Mouse (Mus musculus): Measurements from ENCODE around the gene Ryr3. TPM values are rescaled to one million over a fixed set of nuclear protein-coding genes. Genes with fewer than 3 reads are reported as not detected.

Ryr3 gene
- polyA plus RNA-seq, 1 experiment from 2014 or later: 0.14 TPM

DNA sequence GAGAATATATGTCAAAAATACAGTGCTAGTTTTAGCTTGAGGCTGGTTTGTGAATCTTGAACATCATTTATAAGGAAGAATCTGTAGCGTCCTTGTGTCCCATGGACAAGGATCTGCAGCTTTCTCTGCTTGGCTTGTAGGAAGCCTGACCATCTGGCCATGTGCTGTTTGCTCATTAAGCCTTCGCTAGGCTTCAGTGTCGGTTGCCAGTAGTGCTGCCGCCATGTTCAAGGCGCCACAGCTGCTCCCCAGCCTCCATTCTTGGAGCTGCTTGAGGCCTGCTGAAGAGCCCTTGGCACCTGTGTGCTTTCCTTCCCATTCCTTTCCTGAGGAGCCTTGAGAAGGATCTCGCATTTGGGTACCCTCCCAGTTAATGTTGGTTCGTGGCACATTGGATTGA lies 602.5 kb downstream of the Ryr3 start:
- ATAC-seq (replicated peaks; ENCODE audit: low FRiP score): no peak
- H3K27ac ChIP-seq (ENCODE audit: low read depth, low read length): no peak overlapping the region
- no peaks in the 10 kb centered on the region for H3K4me1 ChIP-seq (replicated peaks; ENCODE audit: control insufficient read depth, insufficient read depth, low read length)
- DNase-seq (ENCODE audit: low spot score): no peak
- H3K27me3 ChIP-seq (replicated peaks; ENCODE audit: control insufficient read depth, insufficient read depth, low read length): no peaks in the 10 kb centered on the region
- H3K4me3 ChIP-seq (ENCODE audit: low read depth, low read length): no peak overlapping the region
- no peaks in the 10 kb centered on the region for H3K9me3 ChIP-seq (ENCODE audit: control insufficient read depth, low read length)
- no peaks in the 10 kb centered on the region for H3K36me3 ChIP-seq (ENCODE audit: control insufficient read depth, insufficient read depth, low read length)
- no peak overlapping the region for H3K4me2 ChIP-seq
- no peak overlapping the region for H3K9ac ChIP-seq (ENCODE audit: low read depth, low read length)
- WGBS: 90% methylated on average over 7 of the region's 7 CpGs

DNA sequence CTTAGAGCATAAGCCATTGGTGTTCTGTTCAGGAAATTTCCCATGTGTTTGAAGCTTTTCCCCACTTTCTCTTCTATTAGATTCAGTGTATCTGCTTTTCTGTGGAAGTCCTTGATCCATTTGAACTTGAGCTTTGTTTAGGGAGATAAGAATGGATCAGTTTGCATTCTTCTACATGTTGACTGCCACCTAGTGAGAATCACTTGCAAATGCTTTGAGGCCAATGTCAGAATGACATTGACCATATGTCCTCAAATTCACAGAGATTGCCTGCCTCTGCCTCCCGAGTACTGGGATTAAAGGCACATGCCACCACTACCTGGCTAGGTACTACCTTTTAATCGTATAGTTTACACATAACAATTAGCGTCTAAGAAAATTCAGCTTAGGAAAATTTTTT lies 604.3 kb downstream of the Ryr3 start:
- WGBS: 73% methylated on average over 3 of the region's 3 CpGs
- no peak overlapping the region for H3K4me3 ChIP-seq (ENCODE audit: low read depth, low read length)
- H3K27ac ChIP-seq (ENCODE audit: low read depth, low read length): no peak overlapping the region
- no peak overlapping the region for H3K4me2 ChIP-seq
- H3K9me3 ChIP-seq (ENCODE audit: control insufficient read depth, low read length): no peaks in the 10 kb centered on the region
- no peak for DNase-seq (ENCODE audit: low spot score)
- H3K36me3 ChIP-seq (ENCODE audit: control insufficient read depth, insufficient read depth, low read length): no peaks in the 10 kb centered on the region
- H3K9ac ChIP-seq (ENCODE audit: low read depth, low read length): no peak overlapping the region
- H3K4me1 ChIP-seq (replicated peaks; ENCODE audit: control insufficient read depth, insufficient read depth, low read length): no peaks in the 10 kb centered on the region
- no peak for ATAC-seq (replicated peaks; ENCODE audit: low FRiP score)
- no peaks in the 10 kb centered on the region for H3K27me3 ChIP-seq (replicated peaks; ENCODE audit: control insufficient read depth, insufficient read depth, low read length)

- 78% methylated on average over 3 of the region's 3 CpGs for WGBS
- H3K27me3 ChIP-seq (replicated peaks; ENCODE audit: control insufficient read depth, insufficient read depth, low read length): no peaks in the 10 kb centered on the region
- no peak overlapping the region for H3K27ac ChIP-seq (ENCODE audit: low read depth, low read length)
- no peak overlapping the region for H3K9ac ChIP-seq (ENCODE audit: low read depth, low read length)
- no peaks in the 10 kb centered on the region for H3K9me3 ChIP-seq (ENCODE audit: control insufficient read depth, low read length)
- H3K4me2 ChIP-seq: no peak overlapping the region
- no peak for DNase-seq (ENCODE audit: low spot score)
- H3K4me3 ChIP-seq (ENCODE audit: low read depth, low read length): no peak overlapping the region
- no peaks in the 10 kb centered on the region for H3K4me1 ChIP-seq (replicated peaks; ENCODE audit: control insufficient read depth, insufficient read depth, low read length)
- ATAC-seq (replicated peaks; ENCODE audit: low FRiP score): no peak
- H3K36me3 ChIP-seq (ENCODE audit: control insufficient read depth, insufficient read depth, low read length): no peaks in the 10 kb centered on the region
Observed at GRCm38 (mm10) chr2:112606536-112606935, 610.4 kb downstream of the Ryr3 start.

DNA sequence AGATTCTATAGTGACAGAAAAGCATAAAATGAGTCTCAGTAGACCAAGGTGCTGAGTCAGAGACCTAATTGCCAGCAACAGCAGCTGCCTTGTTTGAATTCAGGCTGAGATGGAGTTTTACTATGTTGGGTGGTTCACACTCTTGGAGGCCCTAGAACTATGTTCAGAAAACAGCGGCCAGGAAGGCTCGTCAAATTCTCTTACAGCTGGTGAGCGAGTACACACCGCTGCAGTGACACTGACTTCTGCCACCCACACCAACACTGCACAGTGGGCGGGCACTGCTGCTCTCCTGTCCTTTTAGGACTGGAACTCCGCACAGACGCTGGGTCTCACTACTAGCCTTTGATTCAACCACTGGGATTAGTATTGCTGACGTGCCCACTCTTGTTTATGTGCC lies 614.4 kb downstream of the Ryr3 start:
- WGBS: 80% methylated on average over 8 of the region's 8 CpGs
- no peak for DNase-seq (ENCODE audit: low spot score)
- H3K9ac ChIP-seq (ENCODE audit: low read depth, low read length): no peak overlapping the region

DNA sequence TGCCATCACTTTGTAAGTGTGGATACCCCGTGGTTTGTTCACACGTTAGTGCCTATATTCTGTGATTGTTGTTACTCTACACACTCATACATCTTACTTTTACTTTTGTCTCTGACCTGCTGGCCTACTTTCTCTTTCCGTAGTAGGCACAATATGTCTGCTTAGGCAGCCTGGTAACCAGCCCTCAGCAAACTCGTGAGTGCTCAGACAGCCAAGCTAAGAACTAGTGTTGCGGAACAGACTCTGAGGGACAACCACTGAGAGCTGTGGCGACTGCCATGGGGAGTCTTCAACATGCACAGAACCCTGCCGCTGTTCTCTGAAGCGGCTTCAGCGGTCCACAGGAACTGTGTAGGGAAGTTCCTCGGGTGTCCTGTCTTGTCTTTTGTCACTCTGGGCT lies 616.7 kb downstream of the Ryr3 start:
- H3K4me2 ChIP-seq: no peak overlapping the region
- ATAC-seq (replicated peaks; ENCODE audit: low FRiP score) (no peak), DNase-seq (ENCODE audit: low spot score) (no peak)
- no peak overlapping the region for H3K4me3 ChIP-seq (ENCODE audit: low read depth, low read length)
- H3K27ac ChIP-seq (ENCODE audit: low read depth, low read length): no peak overlapping the region
- H3K27me3 ChIP-seq (replicated peaks; ENCODE audit: control insufficient read depth, insufficient read depth, low read length): no peaks in the 10 kb centered on the region
- H3K4me1 ChIP-seq (replicated peaks; ENCODE audit: control insufficient read depth, insufficient read depth, low read length): no peaks in the 10 kb centered on the region
- no peaks in the 10 kb centered on the region for H3K9me3 ChIP-seq (ENCODE audit: control insufficient read depth, low read length)
- no peaks in the 10 kb centered on the region for H3K36me3 ChIP-seq (ENCODE audit: control insufficient read depth, insufficient read depth, low read length)
- WGBS: 70% methylated on average over 10 of the region's 10 CpGs
- no peak overlapping the region for H3K9ac ChIP-seq (ENCODE audit: low read depth, low read length)

More for the DNA sequence above, 614.4 kb downstream of the Ryr3 start:
- no peak for ATAC-seq (replicated peaks; ENCODE audit: low FRiP score)
- no peaks in the 10 kb centered on the region for H3K27me3 ChIP-seq (replicated peaks; ENCODE audit: control insufficient read depth, insufficient read depth, low read length)
- no peaks in the 10 kb centered on the region for H3K4me1 ChIP-seq (replicated peaks; ENCODE audit: control insufficient read depth, insufficient read depth, low read length)
- no peak overlapping the region for H3K4me3 ChIP-seq (ENCODE audit: low read depth, low read length)
- no peaks in the 10 kb centered on the region for H3K36me3 ChIP-seq (ENCODE audit: control insufficient read depth, insufficient read depth, low read length)
- no peak overlapping the region for H3K4me2 ChIP-seq
- no peaks in the 10 kb centered on the region for H3K9me3 ChIP-seq (ENCODE audit: control insufficient read depth, low read length)
- no peak overlapping the region for H3K27ac ChIP-seq (ENCODE audit: low read depth, low read length)

DNA sequence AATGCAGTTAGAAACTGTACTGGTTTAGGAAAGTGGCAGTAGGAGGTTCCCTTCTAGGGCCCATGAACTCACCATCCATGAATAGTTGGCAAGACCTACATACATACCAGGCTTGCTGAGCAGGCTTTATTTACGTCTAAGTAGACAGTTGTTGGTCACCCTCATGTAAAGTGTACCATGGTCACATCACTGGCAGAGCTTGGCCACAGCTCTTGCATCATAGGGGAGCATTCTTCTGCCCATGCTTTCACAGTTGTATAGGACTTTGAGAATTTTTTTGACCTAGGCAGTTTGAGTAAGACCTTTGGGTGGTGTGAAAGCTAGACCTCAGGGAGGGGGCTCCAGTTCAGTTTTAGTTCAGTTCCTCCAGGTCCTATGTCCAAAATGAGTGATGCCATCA lies 619.8 kb downstream of the Ryr3 start:
- no peak for ATAC-seq (replicated peaks; ENCODE audit: low FRiP score)
- WGBS: 78% methylated on average over 1 of the region's 1 CpGs
- no peaks in the 10 kb centered on the region for H3K27me3 ChIP-seq (replicated peaks; ENCODE audit: control insufficient read depth, insufficient read depth, low read length)
- H3K4me1 ChIP-seq (replicated peaks; ENCODE audit: control insufficient read depth, insufficient read depth, low read length): peaks cover 5% of the 10 kb centered on the region; the same call in 1 of the 2 replicates
- H3K9ac ChIP-seq (ENCODE audit: low read depth, low read length): no peak overlapping the region
- H3K4me3 ChIP-seq (ENCODE audit: low read depth, low read length): no peak overlapping the region
- H3K9me3 ChIP-seq (ENCODE audit: control insufficient read depth, low read length): no peaks in the 10 kb centered on the region
- no peak overlapping the region for H3K27ac ChIP-seq (ENCODE audit: low read depth, low read length)
- DNase-seq (ENCODE audit: low spot score): no peak
- no peaks in the 10 kb centered on the region for H3K36me3 ChIP-seq (ENCODE audit: control insufficient read depth, insufficient read depth, low read length)
- H3K4me2 ChIP-seq: no peak overlapping the region

- no peak overlapping the region for H3K4me3 ChIP-seq (ENCODE audit: low read depth, low read length)
- ATAC-seq (replicated peaks; ENCODE audit: low FRiP score) (no peak), DNase-seq (ENCODE audit: low spot score) (no peak)
- no peak overlapping the region for H3K27ac ChIP-seq (ENCODE audit: low read depth, low read length)
- H3K27me3 ChIP-seq (replicated peaks; ENCODE audit: control insufficient read depth, insufficient read depth, low read length): no peaks in the 10 kb centered on the region
- H3K9ac ChIP-seq (ENCODE audit: low read depth, low read length): no peak overlapping the region
- H3K9me3 ChIP-seq (ENCODE audit: control insufficient read depth, low read length): no peaks in the 10 kb centered on the region
- 63% methylated on average over 5 of the region's 5 CpGs for WGBS
- H3K4me1 ChIP-seq (replicated peaks; ENCODE audit: control insufficient read depth, insufficient read depth, low read length): peaks cover 5% of the 10 kb centered on the region; the same call in 1 of the 2 replicates
- no peaks in the 10 kb centered on the region for H3K36me3 ChIP-seq (ENCODE audit: control insufficient read depth, insufficient read depth, low read length)
- H3K4me2 ChIP-seq: no peak overlapping the region
Observed at GRCm38 (mm10) chr2:112596415-112596814, 620.5 kb downstream of the Ryr3 start.

DNA sequence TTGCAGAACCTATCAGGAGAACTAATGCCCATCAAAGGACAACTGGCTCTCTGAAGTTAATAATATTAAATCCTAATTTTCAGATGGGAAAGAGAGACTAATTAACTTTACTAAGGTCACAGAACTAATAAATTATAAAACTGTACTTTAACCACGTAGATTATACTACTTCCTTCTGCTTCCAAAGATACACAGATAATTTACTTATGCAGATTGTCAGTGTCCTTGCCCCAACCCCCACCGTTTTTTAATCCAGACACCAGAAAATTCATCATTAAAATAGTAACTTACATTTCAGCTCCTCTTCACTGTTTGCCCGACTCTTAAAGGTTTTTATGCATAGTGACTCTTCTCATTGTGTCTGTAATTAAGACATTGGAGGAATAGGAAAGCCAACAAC lies 621.1 kb downstream of the Ryr3 start:
- DNase-seq (ENCODE audit: low spot score) (no peak), ATAC-seq (replicated peaks; ENCODE audit: low FRiP score) (no peak)
- Histone ChIP-seq H3K4me3 (ENCODE audit: low read depth, low read length) (no peak overlapping the region), H3K36me3 (ENCODE audit: control insufficient read depth, insufficient read depth, low read length) (no peaks in the 10 kb centered on the region), H3K27me3 (replicated peaks; ENCODE audit: control insufficient read depth, insufficient read depth, low read length) (no peaks in the 10 kb centered on the region), H3K27ac (ENCODE audit: low read depth, low read length) (no peak overlapping the region), H3K9me3 (ENCODE audit: control insufficient read depth, low read length) (no peaks in the 10 kb centered on the region), H3K4me1 (replicated peaks; ENCODE audit: control insufficient read depth, insufficient read depth, low read length) (peaks cover 5% of the 10 kb centered on the region; the same call in 1 of the 2 replicates), H3K9ac (ENCODE audit: low read depth, low read length) (no peak overlapping the region), H3K4me2 (no peak overlapping the region)
- WGBS: 71% methylated on average over 3 of the region's 3 CpGs

DNA sequence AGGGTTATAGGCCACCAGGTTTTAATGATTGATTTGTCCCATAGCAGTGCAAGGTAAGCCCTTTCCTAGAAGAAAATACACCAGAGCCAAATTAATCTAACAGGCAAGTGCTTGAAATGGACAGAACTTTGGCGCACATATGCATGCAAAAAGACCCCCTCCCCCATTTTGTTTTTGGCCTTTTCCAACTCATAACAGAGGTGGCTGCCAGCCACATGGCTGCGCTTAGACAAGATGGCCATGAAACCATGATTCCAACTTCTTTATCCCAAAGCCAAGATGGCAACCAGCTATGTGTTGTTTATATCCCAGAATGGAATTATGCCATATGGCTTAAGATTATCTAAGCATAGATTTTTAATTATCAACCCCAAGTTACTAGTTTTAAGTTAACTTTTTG lies 623.1 kb downstream of the Ryr3 start:
- Histone ChIP-seq H3K27me3 (replicated peaks; ENCODE audit: control insufficient read depth, insufficient read depth, low read length) (no peaks in the 10 kb centered on the region), H3K9me3 (ENCODE audit: control insufficient read depth, low read length) (no peaks in the 10 kb centered on the region), H3K27ac (ENCODE audit: low read depth, low read length) (no peak overlapping the region), H3K36me3 (ENCODE audit: control insufficient read depth, insufficient read depth, low read length) (no peaks in the 10 kb centered on the region), H3K4me2 (no peak overlapping the region), H3K4me3 (ENCODE audit: low read depth, low read length) (no peak overlapping the region), H3K9ac (ENCODE audit: low read depth, low read length) (no peak overlapping the region), H3K4me1 (replicated peaks; ENCODE audit: control insufficient read depth, insufficient read depth, low read length) (peaks cover 5% of the 10 kb centered on the region; the same call in 1 of the 2 replicates)
- 93% methylated on average over 2 of the region's 2 CpGs for WGBS
- no peak for DNase-seq (ENCODE audit: low spot score)
- ATAC-seq (replicated peaks; ENCODE audit: low FRiP score): no peak
